Mouse (Mus musculus): Measurements from ENCODE around the gene Cdk5r2. TPM values are rescaled to one million over a fixed set of nuclear protein-coding genes. Genes with fewer than 3 reads are reported as not detected.
A peak's percentile ranks its signal among the peaks of the same experiment; 100 is the strongest.

The Cdk5r2 gene
- polyA plus RNA-seq, 1 experiment, result 2.1 TPM

- Histone ChIP-seq H3K4me1 (ENCODE audit: control insufficient read depth, insufficient read depth, insufficient read length, low read length) (0 out of 2 replicates have a peak, but pooled peaks cover 2% of the 10 kb centered on the region), H3K27me3 (ENCODE audit: control insufficient read depth, insufficient read depth, low read length) (peaks cover 28% of the 10 kb centered on the region), H3K27ac (ENCODE audit: insufficient read depth, low read depth, low read length) (no peak overlapping the region), H3K4me3 (ENCODE audit: low read depth, low read length) (no peak overlapping the region), H3K36me3 (ENCODE audit: control insufficient read depth, insufficient read depth, low read length) (no peaks in the 10 kb centered on the region)
- 5% methylated on average over 39 of the region's 39 CpGs for WGBS
- no peak for TF ChIP-seq POLR2A (IDR thresholded peaks at IDR 0.05; ENCODE audit: low read depth, low read length)
- TF ChIP-seq CTCF (IDR thresholded peaks at IDR 0.05; ENCODE audit: extremely low read depth, insufficient read length, insufficient replicate concordance, low read depth, low read length), result no peak
Measured at GRCm38 (mm10) chr1:74892351-74893133, 37.8 kb downstream of the Cdk5r2 start.

GRCm38 (mm10) chr1:74893134-74893855, 38.6 kb downstream of the Cdk5r2 start, which contains the start of gene Cryba2:
Cryba2 (minus strand) TSS chr1:74893143.
- no peaks in the 10 kb centered on the region for H3K36me3 ChIP-seq (ENCODE audit: control insufficient read depth, insufficient read depth, low read length)
- TF ChIP-seq CTCF (IDR thresholded peaks at IDR 0.05; ENCODE audit: extremely low read depth, insufficient read length, insufficient replicate concordance, low read depth, low read length), result peak; percentile 88; the same call in 1 of the 2 replicates
- no peak for TF ChIP-seq POLR2A (IDR thresholded peaks at IDR 0.05; ENCODE audit: low read depth, low read length)
- no peak within 1 kb of the TSS for H3K4me3 ChIP-seq (ENCODE audit: low read depth, low read length)
- H3K4me1 ChIP-seq (ENCODE audit: control insufficient read depth, insufficient read depth, insufficient read length, low read length), result 0 out of 2 replicates have a peak, but pooled peaks cover 2% of the 10 kb centered on the region
- no peak within 1 kb of the TSS for H3K27ac ChIP-seq (ENCODE audit: insufficient read depth, low read depth, low read length)
- peaks cover 28% of the 10 kb centered on the region for H3K27me3 ChIP-seq (ENCODE audit: control insufficient read depth, insufficient read depth, low read length)
- 9% methylated on average over 25 of the region's 25 CpGs for WGBS

- Histone ChIP-seq H3K4me1 (ENCODE audit: control insufficient read depth, insufficient read depth, insufficient read length, low read length) (0 out of 2 replicates have a peak, but pooled peaks cover 2% of the 10 kb centered on the region), H3K4me3 (ENCODE audit: low read depth, low read length) (no peak overlapping the region), H3K36me3 (ENCODE audit: control insufficient read depth, insufficient read depth, low read length) (no peaks in the 10 kb centered on the region), H3K27ac (ENCODE audit: insufficient read depth, low read depth, low read length) (no peak overlapping the region), H3K27me3 (ENCODE audit: control insufficient read depth, insufficient read depth, low read length) (peaks cover 22% of the 10 kb centered on the region)
- TF ChIP-seq CTCF (IDR thresholded peaks at IDR 0.05; ENCODE audit: extremely low read depth, insufficient read length, insufficient replicate concordance, low read depth, low read length) (peak; percentile 58; the same call in 1 of the 2 replicates), POLR2A (IDR thresholded peaks at IDR 0.05; ENCODE audit: low read depth, low read length) (no peak)
- 20% methylated on average over 4 of the region's 4 CpGs for WGBS
Measured at GRCm38 (mm10) chr1:74894966-74895365, 40.2 kb downstream of the Cdk5r2 start.

GRCm38 (mm10) chr1:74897976-74898375, 43.2 kb downstream of the Cdk5r2 start:
- Histone ChIP-seq H3K4me1 (ENCODE audit: control insufficient read depth, insufficient read depth, insufficient read length, low read length) (peaks cover 4% of the 10 kb centered on the region; the same call in 1 of the 2 replicates), H3K27ac (ENCODE audit: insufficient read depth, low read depth, low read length) (no peak overlapping the region), H3K36me3 (ENCODE audit: control insufficient read depth, insufficient read depth, low read length) (no peaks in the 10 kb centered on the region), H3K4me3 (ENCODE audit: low read depth, low read length) (no peak overlapping the region), H3K27me3 (ENCODE audit: control insufficient read depth, insufficient read depth, low read length) (peaks cover 11% of the 10 kb centered on the region)
- no peak for TF ChIP-seq POLR2A (IDR thresholded peaks at IDR 0.05; ENCODE audit: low read depth, low read length)
- TF ChIP-seq CTCF (IDR thresholded peaks at IDR 0.05; ENCODE audit: extremely low read depth, insufficient read length, insufficient replicate concordance, low read depth, low read length), result no peak
- WGBS, result 15% methylated on average over 7 of the region's 7 CpGs

GRCm38 (mm10) chr1:74898656-74899431, 44.1 kb downstream of the Cdk5r2 start:
- H3K36me3 ChIP-seq (ENCODE audit: control insufficient read depth, insufficient read depth, low read length), result no peaks in the 10 kb centered on the region
- no peak overlapping the region for H3K4me3 ChIP-seq (ENCODE audit: low read depth, low read length)
- TF ChIP-seq POLR2A (IDR thresholded peaks at IDR 0.05; ENCODE audit: low read depth, low read length), result no peak
- no peak for TF ChIP-seq CTCF (IDR thresholded peaks at IDR 0.05; ENCODE audit: extremely low read depth, insufficient read length, insufficient replicate concordance, low read depth, low read length)
- H3K27ac ChIP-seq (ENCODE audit: insufficient read depth, low read depth, low read length), result no peak overlapping the region
- peaks cover 4% of the 10 kb centered on the region; the same call in 1 of the 2 replicates for H3K4me1 ChIP-seq (ENCODE audit: control insufficient read depth, insufficient read depth, insufficient read length, low read length)
- peaks cover 6% of the 10 kb centered on the region for H3K27me3 ChIP-seq (ENCODE audit: control insufficient read depth, insufficient read depth, low read length)
- 11% methylated on average over 9 of the region's 10 CpGs for WGBS

GRCm38 (mm10) chr1:74900341-74901285, 45.9 kb downstream of the Cdk5r2 start:
- Histone ChIP-seq H3K4me1 (ENCODE audit: control insufficient read depth, insufficient read depth, insufficient read length, low read length) (peaks cover 4% of the 10 kb centered on the region; the same call in 1 of the 2 replicates), H3K4me3 (ENCODE audit: low read depth, low read length) (peak overlapping the region; percentile 52), H3K27ac (ENCODE audit: insufficient read depth, low read depth, low read length) (peak overlapping the region; percentile 38), H3K36me3 (ENCODE audit: control insufficient read depth, insufficient read depth, low read length) (no peaks in the 10 kb centered on the region), H3K27me3 (ENCODE audit: control insufficient read depth, insufficient read depth, low read length) (peaks cover 6% of the 10 kb centered on the region)
- no peak for TF ChIP-seq POLR2A (IDR thresholded peaks at IDR 0.05; ENCODE audit: low read depth, low read length)
- WGBS, result 3% methylated on average over 64 of the region's 66 CpGs
